Mouse (Mus musculus): ENCODE results near the gene Upf3a. TPM values are rescaled to one million over a fixed set of nuclear protein-coding genes. Genes with fewer than 3 reads are reported as not detected.

Gene Upf3a
- total RNA-seq (2023), result 18.7 and 28.6 TPM in 2 replicates

DNA sequence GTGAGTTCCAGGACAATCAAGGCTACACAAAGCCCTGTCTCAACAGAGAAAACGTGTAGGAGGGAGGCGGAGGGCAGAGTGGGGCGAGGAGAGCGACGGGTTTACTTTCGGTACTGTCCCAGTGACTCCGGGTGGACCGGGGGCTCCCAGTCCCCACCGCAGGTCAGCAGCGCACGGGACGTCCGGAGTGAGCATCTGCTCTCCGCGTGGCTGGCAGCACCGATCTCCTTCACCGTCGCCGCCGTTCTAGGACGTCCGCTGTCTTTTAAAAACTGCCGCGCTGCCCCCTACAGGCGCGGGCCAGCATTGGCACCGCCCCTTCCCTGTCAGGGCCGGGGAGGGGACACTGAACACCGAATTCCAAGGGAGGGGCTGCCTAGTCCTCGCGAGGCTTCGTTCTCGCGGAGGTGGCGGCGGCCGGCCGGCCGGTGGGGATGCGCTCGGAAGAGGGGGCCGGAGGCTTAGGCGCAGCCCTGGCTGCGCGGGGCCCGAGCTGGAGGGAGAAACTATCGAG is at the start of gene Upf3a:
Gene Upf3a, plus strand, starts transcription at position 366 of the 514 bp plus-strand sequence.

DNA sequence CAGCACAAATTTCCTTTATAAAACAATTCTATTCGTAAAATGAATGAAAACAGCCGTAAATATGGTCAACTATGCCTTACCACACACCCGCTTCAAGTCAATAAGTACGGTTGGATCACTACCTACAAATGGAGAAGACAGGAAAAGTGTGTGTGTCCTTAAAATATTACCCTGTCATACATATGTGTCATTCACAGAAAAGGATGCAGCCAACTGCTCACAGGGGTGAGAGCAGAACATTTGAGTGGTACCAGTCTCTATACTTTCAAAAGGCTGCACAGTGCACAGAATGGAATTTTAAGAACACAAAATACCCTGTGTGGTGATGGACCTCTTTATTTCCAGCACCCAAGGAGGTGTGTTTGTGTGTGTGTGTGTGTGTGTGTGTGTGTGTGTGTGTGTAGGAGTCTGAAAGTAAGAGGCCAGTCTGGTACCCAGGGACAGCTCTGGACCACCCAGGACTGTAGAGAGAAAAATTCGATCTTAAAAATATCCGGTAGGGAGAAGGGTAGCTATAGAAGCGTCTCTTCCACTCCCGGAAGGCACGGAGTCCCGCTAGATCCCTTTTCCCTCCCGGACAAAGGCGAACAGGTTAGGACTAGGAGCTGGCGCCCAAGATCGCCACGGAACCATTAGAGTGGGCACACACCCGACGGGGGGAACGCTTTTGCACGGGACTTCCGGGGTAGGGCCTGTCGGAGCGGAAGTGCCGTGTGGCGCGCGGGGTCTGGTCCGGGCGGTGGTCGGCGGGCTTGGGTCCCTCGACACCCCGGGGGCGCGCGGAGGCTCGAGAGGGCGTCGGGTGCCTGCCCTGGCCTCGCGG is 28.2 kb upstream of the Upf3a start, which contains the start of gene Cdc16:
Gene Cdc16, plus strand, starts transcription at position 695 of the 823 bp plus-strand sequence.

DNA sequence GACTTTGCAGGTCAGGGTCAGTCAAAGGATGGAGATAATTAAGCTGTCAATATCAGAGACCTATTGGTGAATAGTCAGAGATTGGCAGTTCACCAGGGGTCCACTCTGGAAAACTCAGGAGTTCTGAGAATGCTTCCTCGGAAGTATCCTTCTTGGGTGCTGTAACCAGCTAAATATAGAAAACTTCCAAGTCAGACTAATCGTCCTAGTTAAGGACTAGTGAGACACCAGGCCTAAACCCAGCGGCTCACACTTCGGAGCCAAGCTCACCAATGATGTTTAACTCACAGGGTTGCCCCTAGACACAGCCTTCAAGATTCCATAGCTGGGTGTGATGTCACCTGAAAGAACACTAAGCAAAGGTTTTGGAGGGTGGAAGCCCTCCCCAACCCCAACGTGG is 52.9 kb downstream of the Upf3a start, which contains the start of gene AF366264:
Gene AF366264, minus strand, starts transcription at position 101 of the 400 bp plus-strand sequence.

Other genes with a start within 250 kb of the Upf3a start
- gene 1700029H14Rik, start 223.2 kb upstream of the Upf3a start, total RNA-seq (2023), result 2.4 and 5.1 TPM in 2 replicates
- gene Rasa3, start 108.0 kb upstream of the Upf3a start, total RNA-seq (2023), result 146 TPM in 2 replicates
- not detected in 2 replicates for gene Cfap97d2, start 79.7 kb upstream of the Upf3a start, total RNA-seq (2023)
- gene Cdc16, start 27.9 kb upstream of the Upf3a start, total RNA-seq (2023), result 27.2 and 33.9 TPM in 2 replicates
- gene AF366264, start 52.8 kb downstream of the Upf3a start, total RNA-seq (2023), result not detected in 2 replicates
- 10.0 and 10.8 TPM in 2 replicates for gene Champ1, start 84.0 kb downstream of the Upf3a start, total RNA-seq (2023)
- gene Coprs, start 104.7 kb downstream of the Upf3a start, total RNA-seq (2023), result 0.77 and 0.82 TPM in 2 replicates